ENCODE assay signal across 21 mouse cellular contexts in genomic region chr10:123577823-123578222, GRCm38 (mm10).
DNase-seq lines count a peak whose midpoint lies in the region; ATAC-seq and TF ChIP-seq lines count a peak whose summit lies in the region.
"Had no signal": no experiment of that assay in that cellular context is flagged by ENCODE, and none has a peak within 500 bp of the region (broad histone marks: within the 10 kb centered on the region; RNA-seq: fewer than 3 reads in every experiment).

No protein-coding gene starts in this region.

- ATAC-seq in frontal cortex, adult (ENCODE audit: low TSS enrichment), result peak; percentile 75

- DNase-seq in frontal cortex, postnatal 10 days (ENCODE audit: low spot score in 2 of 2), result no peak
- peak; percentile 53 for DNase-seq in layer of hippocampus, adult 9-11 months
- DNase-seq in layer of hippocampus, postnatal 36 days, result no peak
- peak; percentile 12 for DNase-seq in Muller cell, postnatal 12 days (ENCODE audit: inconsistent ontology term)
- DNase-seq in brain, embryonic 14.5 days (ENCODE audit: low read depth), result peak; percentile 57
- no peak for DNase-seq in urinary bladder, postnatal 14 days (ENCODE audit: low spot score)
- DNase-seq: adrenal gland, adult 2 months; B cell, adult 2 months; cerebellum, adult 18-20 months; cerebellum, postnatal 14 days; gastrocnemius, postnatal 25 days; heart, adult 18-20 months; heart, postnatal 14 days; kidney, adult 11 months; kidney, postnatal 4 days; liver, embryonic 13.5 days; lung, adult 2 months; lung, postnatal 14 days; retina, postnatal 1 day; thymus, postnatal 4 days had no signal

- no peak for TF ChIP-seq CTCF in brain, embryonic 14.5 days (IDR thresholded peaks at IDR 0.05; ENCODE audit: borderline replicate concordance, extremely low read depth, insufficient read depth, insufficient read length)

- no peak for TF ChIP-seq POLR2A in brain, embryonic 14.5 days (IDR thresholded peaks at IDR 0.05; ENCODE audit: borderline replicate concordance, extremely low read depth, insufficient read depth, insufficient read length, poor library complexity, severe bottlenecking)

Comparison
In these comparisons a context has a peak if more than half of its experiments do, and no peak if none do; other contexts are left out.
1. DNase-seq: peak in layer of hippocampus, adult 9-11 months (single experiment), Muller cell, postnatal 12 days (single experiment) and brain, embryonic 14.5 days (single experiment); none in frontal cortex, postnatal 10 days (0 of 2), layer of hippocampus, postnatal 36 days (0 of 2) and urinary bladder, postnatal 14 days (single experiment).